Mouse (Mus musculus) liver, adult (tissue): Measurements from ENCODE around the gene Rxra.

Source experiments
- GATA4 ChIP-seq: IDR thresholded peaks from 2 replicates; pipeline ENCODE4 v1.6.1; 2014; ENCODE audit warnings: mild to moderate bottlenecking, low read length; ENCODE audit not compliant: insufficient replicate concordance

Rxra gene

GRCm38 (mm10) chr2:27758414-27759301 lies 82.4 kb downstream of the Rxra start:
- TF ChIP-seq GATA4: 0 out of 2 replicates have a peak, but pooled peaks have one; percentile 5

- no peak for TF ChIP-seq GATA4
Measured at GRCm38 (mm10) chr2:27759431-27759830, 83.2 kb downstream of the Rxra start.

- no peak for TF ChIP-seq GATA4
Measured at GRCm38 (mm10) chr2:27761260-27761995, 85.2 kb downstream of the Rxra start.

- TF ChIP-seq GATA4: no peak
Measured at GRCm38 (mm10) chr2:27761996-27762340, 85.7 kb downstream of the Rxra start.

GRCm38 (mm10) chr2:27762509-27762908 lies 86.3 kb downstream of the Rxra start:
- TF ChIP-seq GATA4: no peak

- TF ChIP-seq GATA4: no peak
Measured at GRCm38 (mm10) chr2:27762920-27763780, 86.9 kb downstream of the Rxra start.

- TF ChIP-seq GATA4: peak; percentile 86; the same call in 1 of the 2 replicates
Measured at GRCm38 (mm10) chr2:27764256-27764936, 88.2 kb downstream of the Rxra start.

GRCm38 (mm10) chr2:27764937-27765319 lies 88.7 kb downstream of the Rxra start:
- TF ChIP-seq GATA4: no peak

- no peak for TF ChIP-seq GATA4
Measured at GRCm38 (mm10) chr2:27767773-27768172, 91.5 kb downstream of the Rxra start.

- TF ChIP-seq GATA4: no peak
Measured at GRCm38 (mm10) chr2:27769701-27770100, 93.5 kb downstream of the Rxra start.

GRCm38 (mm10) chr2:27770205-27770604 lies 94.0 kb downstream of the Rxra start:
- TF ChIP-seq GATA4: no peak

GRCm38 (mm10) chr2:27771936-27772335 lies 95.7 kb downstream of the Rxra start:
- no peak for TF ChIP-seq GATA4

GRCm38 (mm10) chr2:27772841-27773388 lies 96.7 kb downstream of the Rxra start:
- no peak for TF ChIP-seq GATA4

- no peak for TF ChIP-seq GATA4
Measured at GRCm38 (mm10) chr2:27773980-27774730, 97.9 kb downstream of the Rxra start.
